Mouse (Mus musculus): ENCODE measurements around the gene Ctdsp1. TPM values are rescaled to one million over a fixed set of nuclear protein-coding genes. Genes with fewer than 3 reads are reported as not detected.

Gene Ctdsp1
- polyA plus RNA-seq, 1 experiment from 2014 or later: 33.1 TPM

GRCm38 (mm10) chr1:74361812-74362211, 29.5 kb upstream of the Ctdsp1 start, which contains the start of gene Catip:
TSS of gene Catip (plus strand) at chr1:74362108.
- no peaks in the 10 kb centered on the region for H3K36me3 ChIP-seq
- H3K4me3 ChIP-seq (replicated peaks): no peak within 1 kb of the TSS
- ATAC-seq (ENCODE audit: low read depth): peak; percentile 43; the same call in 1 of the 2 replicates
- H3K4me2 ChIP-seq: no peak within 1 kb of the TSS
- H3K27ac ChIP-seq: no peak within 1 kb of the TSS
- peak; percentile 22 for DNase-seq
- peaks cover 2% of the 10 kb centered on the region; the same call in 1 of the 2 replicates for H3K27me3 ChIP-seq
- no peak within 1 kb of the TSS for H3K9ac ChIP-seq
- H3K4me1 ChIP-seq (replicated peaks): peaks cover 3% of the 10 kb centered on the region; the same call in 1 of the 2 replicates
- H3K9me3 ChIP-seq (replicated peaks): no peaks in the 10 kb centered on the region
- WGBS (ENCODE audit: insufficient replicate concordance): 7% methylated on average over 2 of the region's 2 CpGs

- Histone ChIP-seq H3K27me3 (peaks cover 3% of the 10 kb centered on the region; the same call in 1 of the 2 replicates), H3K4me3 (replicated peaks) (no peak overlapping the region), H3K27ac (no peak overlapping the region), H3K4me2 (no peak overlapping the region), H3K9ac (no peak overlapping the region), H3K9me3 (replicated peaks) (no peaks in the 10 kb centered on the region), H3K4me1 (replicated peaks) (peaks cover 6% of the 10 kb centered on the region), H3K36me3 (no peaks in the 10 kb centered on the region)
- 54% methylated on average over 17 of the region's 17 CpGs for WGBS (ENCODE audit: insufficient replicate concordance)
- ATAC-seq (ENCODE audit: low read depth) (no peak; the same call in 1 of the 2 replicates), DNase-seq (no peak)
These were observed 28.7 kb upstream of the Ctdsp1 start for GRCm38 (mm10) chr1:74362325-74363229.

GRCm38 (mm10) chr1:74363437-74363836, 27.9 kb upstream of the Ctdsp1 start:
- H3K4me1 ChIP-seq (replicated peaks): peaks cover 14% of the 10 kb centered on the region
- H3K27me3 ChIP-seq: peaks cover 6% of the 10 kb centered on the region; the same call in 1 of the 2 replicates
- H3K4me3 ChIP-seq (replicated peaks): no peak overlapping the region
- H3K4me2 ChIP-seq: no peak overlapping the region
- DNase-seq (no peak), ATAC-seq (ENCODE audit: low read depth) (no peak)
- H3K9me3 ChIP-seq (replicated peaks): no peaks in the 10 kb centered on the region
- no peak overlapping the region for H3K27ac ChIP-seq
- 53% methylated on average over 5 of the region's 5 CpGs for WGBS (ENCODE audit: insufficient replicate concordance)
- H3K9ac ChIP-seq: no peak overlapping the region
- no peaks in the 10 kb centered on the region for H3K36me3 ChIP-seq

- Histone ChIP-seq H3K27me3 (peaks cover 6% of the 10 kb centered on the region; the same call in 1 of the 2 replicates), H3K9me3 (replicated peaks) (no peaks in the 10 kb centered on the region), H3K9ac (no peak overlapping the region), H3K27ac (no peak overlapping the region), H3K4me3 (replicated peaks) (no peak overlapping the region), H3K4me2 (no peak overlapping the region), H3K4me1 (replicated peaks) (peaks cover 21% of the 10 kb centered on the region), H3K36me3 (no peaks in the 10 kb centered on the region)
- 38% methylated on average over 8 of the region's 8 CpGs for WGBS (ENCODE audit: insufficient replicate concordance)
- ATAC-seq (ENCODE audit: low read depth) (no peak), DNase-seq (no peak)
These were observed 27.0 kb upstream of the Ctdsp1 start for GRCm38 (mm10) chr1:74364270-74364669.

GRCm38 (mm10) chr1:74367886-74368645, 23.2 kb upstream of the Ctdsp1 start:
- no peak overlapping the region for H3K27ac ChIP-seq
- peaks cover 24% of the 10 kb centered on the region for H3K4me1 ChIP-seq (replicated peaks)
- H3K4me2 ChIP-seq: peak overlapping the region; percentile 74
- peak; percentile 41 for DNase-seq
- H3K36me3 ChIP-seq: no peaks in the 10 kb centered on the region
- peaks cover 6% of the 10 kb centered on the region; the same call in 1 of the 2 replicates for H3K27me3 ChIP-seq
- H3K9ac ChIP-seq: peak overlapping the region; percentile 49
- peak; percentile 86 for ATAC-seq (ENCODE audit: low read depth)
- peak overlapping the region; percentile 48 for H3K4me3 ChIP-seq (replicated peaks)
- 6% methylated on average over 34 of the region's 34 CpGs for WGBS (ENCODE audit: insufficient replicate concordance)
- no peaks in the 10 kb centered on the region for H3K9me3 ChIP-seq (replicated peaks)

DNA sequence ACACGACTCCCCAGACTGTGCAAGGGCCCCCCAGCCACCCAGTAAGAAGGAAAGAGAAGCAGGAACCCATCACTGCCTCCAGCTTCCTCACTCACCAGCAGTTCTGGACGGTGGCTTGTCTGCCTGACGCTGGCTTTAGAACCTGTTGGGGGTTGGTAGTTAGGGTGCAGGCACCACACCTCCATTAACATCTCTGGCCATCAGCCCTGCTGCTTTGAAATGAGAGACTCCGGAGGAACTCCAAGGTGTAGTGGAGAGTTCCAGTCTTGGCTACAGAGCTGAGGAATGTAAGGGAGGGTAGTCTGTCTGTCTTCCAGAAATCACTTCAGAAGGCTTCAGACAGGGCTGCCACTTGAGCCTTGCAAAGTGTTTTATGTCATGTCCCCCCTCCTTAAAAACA, 21.3 kb upstream of the Ctdsp1 start:
- H3K9me3 ChIP-seq (replicated peaks): no peaks in the 10 kb centered on the region
- H3K4me1 ChIP-seq (replicated peaks): peaks cover 25% of the 10 kb centered on the region
- H3K4me2 ChIP-seq: no peak overlapping the region
- DNase-seq (no peak), ATAC-seq (ENCODE audit: low read depth) (no peak)
- no peak overlapping the region for H3K9ac ChIP-seq
- WGBS (ENCODE audit: insufficient replicate concordance): 30% methylated on average over 4 of the region's 4 CpGs
- H3K27ac ChIP-seq: no peak overlapping the region
- no peaks in the 10 kb centered on the region for H3K36me3 ChIP-seq
- no peak overlapping the region for H3K4me3 ChIP-seq (replicated peaks)
- H3K27me3 ChIP-seq: 0 out of 2 replicates have a peak, but pooled peaks cover 4% of the 10 kb centered on the region

DNA sequence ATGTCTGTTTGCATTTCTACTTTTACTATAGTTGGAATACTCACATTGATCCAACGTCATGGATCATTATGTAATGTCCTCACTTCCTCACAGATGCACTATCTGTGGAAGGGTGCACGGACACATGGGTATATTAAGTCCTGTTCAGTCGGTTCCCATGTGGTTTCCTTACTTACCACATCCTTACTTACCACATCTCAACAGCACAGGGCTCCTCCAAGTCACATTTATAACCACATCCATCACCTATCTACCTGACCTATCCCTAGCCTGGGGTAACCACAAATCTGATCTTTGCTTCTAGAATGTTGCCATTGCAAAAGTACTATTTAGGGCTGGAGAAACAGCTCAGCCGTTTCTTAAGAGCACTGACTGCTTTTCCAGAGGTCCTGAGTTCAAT, 17.9 kb upstream of the Ctdsp1 start:
- Histone ChIP-seq H3K9me3 (replicated peaks) (no peaks in the 10 kb centered on the region), H3K36me3 (no peaks in the 10 kb centered on the region), H3K9ac (no peak overlapping the region), H3K4me2 (no peak overlapping the region), H3K4me1 (replicated peaks) (peaks cover 31% of the 10 kb centered on the region), H3K27ac (no peak overlapping the region), H3K4me3 (replicated peaks) (no peak overlapping the region), H3K27me3 (no peaks in the 10 kb centered on the region)
- no peak for DNase-seq
- WGBS (ENCODE audit: insufficient replicate concordance): 15% methylated on average over 4 of the region's 4 CpGs
- no peak for ATAC-seq (ENCODE audit: low read depth)

GRCm38 (mm10) chr1:74374980-74375379, 16.3 kb upstream of the Ctdsp1 start, which contains the start of gene Slc11a1:
TSS of gene Slc11a1 (plus strand) at chr1:74375195.
- Histone ChIP-seq H3K4me2 (no peak within 1 kb of the TSS), H3K9ac (no peak within 1 kb of the TSS), H3K9me3 (replicated peaks) (no peaks in the 10 kb centered on the region), H3K27ac (no peak within 1 kb of the TSS), H3K27me3 (no peaks in the 10 kb centered on the region), H3K4me1 (replicated peaks) (peaks cover 40% of the 10 kb centered on the region), H3K4me3 (replicated peaks) (no peak within 1 kb of the TSS), H3K36me3 (no peaks in the 10 kb centered on the region)
- 34% methylated on average over 8 of the region's 8 CpGs for WGBS (ENCODE audit: insufficient replicate concordance)
- ATAC-seq (ENCODE audit: low read depth) (no peak), DNase-seq (no peak)

DNA sequence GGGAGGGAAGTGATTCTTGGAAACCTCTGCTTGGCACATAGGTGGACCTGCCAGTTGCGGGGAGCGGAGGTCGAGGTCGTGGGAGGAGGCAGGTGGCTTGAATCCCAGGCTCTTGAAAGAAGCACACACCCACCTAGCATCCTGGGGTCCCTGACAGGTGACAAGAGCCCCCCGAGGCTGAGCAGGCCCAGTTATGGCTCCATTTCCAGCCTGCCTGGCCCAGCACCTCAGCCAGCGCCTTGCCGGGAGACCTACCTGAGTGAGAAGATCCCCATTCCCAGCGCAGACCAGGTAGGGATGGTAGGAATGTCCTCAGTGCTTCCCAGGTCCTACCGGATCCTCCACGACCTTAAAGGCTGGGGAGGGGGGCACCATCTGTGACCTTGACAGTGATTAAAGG, 15.7 kb upstream of the Ctdsp1 start:
- no peaks in the 10 kb centered on the region for H3K36me3 ChIP-seq
- no peak overlapping the region for H3K4me2 ChIP-seq
- ATAC-seq (ENCODE audit: low read depth) (no peak), DNase-seq (no peak)
- no peak overlapping the region for H3K4me3 ChIP-seq (replicated peaks)
- WGBS (ENCODE audit: insufficient replicate concordance): 69% methylated on average over 10 of the region's 10 CpGs
- no peak overlapping the region for H3K9ac ChIP-seq
- no peaks in the 10 kb centered on the region for H3K9me3 ChIP-seq (replicated peaks)
- peaks cover 45% of the 10 kb centered on the region for H3K4me1 ChIP-seq (replicated peaks)
- no peaks in the 10 kb centered on the region for H3K27me3 ChIP-seq
- no peak overlapping the region for H3K27ac ChIP-seq

DNA sequence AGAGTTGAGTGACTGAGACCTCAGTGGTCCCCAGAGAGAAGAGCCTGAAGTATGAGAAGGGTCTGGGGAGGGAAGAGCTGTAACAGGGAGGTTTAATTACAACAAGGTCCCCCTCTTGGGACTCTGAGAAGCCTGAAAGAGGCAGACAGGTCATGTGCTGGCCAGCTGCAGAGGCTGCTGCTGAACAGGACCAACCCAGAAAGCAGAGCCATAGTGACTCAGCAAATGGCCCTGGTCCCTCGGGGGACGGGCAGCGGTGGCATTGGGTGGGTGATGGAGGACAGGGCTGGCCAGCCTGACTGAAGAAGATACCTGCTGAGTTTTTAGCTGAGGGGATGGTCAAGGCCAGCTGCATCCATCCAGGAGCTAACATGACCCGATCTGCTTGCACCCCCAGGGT, 14.9 kb upstream of the Ctdsp1 start:
- 48% methylated on average over 4 of the region's 4 CpGs for whole genome bisulfite sequencing (ENCODE audit: insufficient replicate concordance)
- Histone ChIP-seq H3K9ac (no peak overlapping the region), H3K4me3 (replicated peaks) (no peak overlapping the region), H3K36me3 (no peaks in the 10 kb centered on the region), H3K9me3 (replicated peaks) (no peaks in the 10 kb centered on the region), H3K4me2 (no peak overlapping the region), H3K27me3 (no peaks in the 10 kb centered on the region), H3K4me1 (replicated peaks) (peaks cover 46% of the 10 kb centered on the region), H3K27ac (no peak overlapping the region)
- ATAC-seq (ENCODE audit: low read depth): no peak
- DNase-seq: no peak

- 62% methylated on average over 7 of the region's 7 CpGs for WGBS (ENCODE audit: insufficient replicate concordance)
- Histone ChIP-seq H3K4me1 (replicated peaks) (peaks cover 68% of the 10 kb centered on the region), H3K4me3 (replicated peaks) (no peak overlapping the region), H3K36me3 (no peaks in the 10 kb centered on the region), H3K9ac (no peak overlapping the region), H3K4me2 (peak overlapping the region; percentile 28), H3K27ac (peak overlapping the region; percentile 29; the same call in 1 of the 2 replicates), H3K27me3 (no peaks in the 10 kb centered on the region), H3K9me3 (replicated peaks) (no peaks in the 10 kb centered on the region)
- no peak for DNase-seq
- no peak; the same call in 1 of the 2 replicates for ATAC-seq (ENCODE audit: low read depth)
These were observed 12.2 kb upstream of the Ctdsp1 start for GRCm38 (mm10) chr1:74379058-74379504.

Data from liver, embryonic 13.5 days (tissue).